Mouse (Mus musculus): ENCODE results near the gene Idua.

GRCm38 (mm10) chr5:108676772-108677498 lies 16.8 kb downstream of the Idua start:
- TF ChIP-seq MAX (IDR thresholded peaks at IDR 0.05; ENCODE audit: low read depth): no peak
- TF ChIP-seq POLR2A (IDR thresholded peaks at IDR 0.05; ENCODE audit: insufficient read length, low read depth): no peak
- no peak for TF ChIP-seq SRF (IDR thresholded peaks at IDR 0.05; ENCODE audit: control insufficient read depth, insufficient read length, low read depth)
- no peak for TF ChIP-seq REST (IDR thresholded peaks at IDR 0.05; ENCODE audit: insufficient read depth, insufficient read length)

Measured in myocyte (in vitro differentiated cells).